Mouse (Mus musculus): ENCODE measurements around the gene Vmn1r15.

Gene Vmn1r15

GRCm38 (mm10) chr6:57257652-57258051, at the start of gene Vmn1r15:
TSS of gene Vmn1r15 (plus strand) at chr6:57257952.
- no peak for DNase-seq (ENCODE audit: extremely low read depth, low read depth)

DNA sequence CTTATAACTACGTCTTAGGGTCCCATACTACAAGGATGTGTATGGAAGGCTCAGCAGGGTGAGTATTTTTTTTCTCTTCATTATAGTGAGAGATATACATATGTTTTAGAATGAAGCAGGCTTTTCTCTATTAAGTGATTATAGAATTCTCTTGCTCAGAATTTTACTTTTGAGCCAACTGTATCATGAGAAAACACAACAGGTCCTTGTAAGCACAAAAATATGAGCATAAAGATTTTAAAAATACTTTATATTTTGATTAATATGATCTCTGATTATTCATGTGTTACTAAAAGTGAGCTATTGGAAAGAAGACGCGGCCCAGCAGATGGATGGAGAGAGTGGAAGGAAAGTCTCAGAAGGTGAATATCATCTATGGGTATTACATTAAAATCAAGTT, 26.4 kb upstream of the Vmn1r15 start, which contains the start of gene Vmn1r14:
TSS of gene Vmn1r14 (plus strand) at position 301 of the 400 bp plus-strand sequence.
- DNase-seq (ENCODE audit: extremely low read depth, low read depth): no peak

- no peak for DNase-seq (ENCODE audit: extremely low read depth, low read depth)
Measured at GRCm38 (mm10) chr6:57260990-57261389, 3.2 kb downstream of the Vmn1r15 start.

GRCm38 (mm10) chr6:57271881-57272280, 14.1 kb downstream of the Vmn1r15 start:
- no peak for DNase-seq (ENCODE audit: extremely low read depth, low read depth)

GRCm38 (mm10) chr6:57272517-57272916, 14.8 kb downstream of the Vmn1r15 start:
- no peak for DNase-seq (ENCODE audit: extremely low read depth, low read depth)

DNA sequence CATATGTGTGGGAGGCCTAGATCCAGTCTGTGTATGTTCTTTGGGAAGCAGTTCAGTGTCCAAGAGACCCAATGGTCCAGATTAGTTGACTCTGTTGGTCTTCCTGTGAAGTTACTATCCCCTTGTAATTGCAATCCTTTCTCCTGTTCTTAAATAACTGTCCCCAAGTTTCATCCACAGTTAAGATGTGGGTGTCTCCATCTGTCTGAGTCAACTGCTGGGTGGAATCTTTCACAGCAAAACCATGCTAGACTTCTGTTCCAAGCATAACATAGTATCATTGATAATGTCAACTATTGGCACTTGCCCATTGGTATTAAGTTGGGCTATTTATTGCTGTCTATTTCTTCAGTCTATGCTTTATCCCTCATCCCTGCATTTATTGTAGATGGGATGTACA, 21.2 kb downstream of the Vmn1r15 start:
- DNase-seq (ENCODE audit: extremely low read depth, low read depth): no peak

Measured in MEL-GATA-1-ER (cell line).